Mouse (Mus musculus) liver, adult 2 months (tissue): Measurements from ENCODE around the gene Myh9. TPM values are rescaled to one million over a fixed set of nuclear protein-coding genes. Genes with fewer than 3 reads are reported as not detected.

Experiments
- DNase-seq: peaks from one replicate; pipeline ENCODE4 v3.0.0-alpha.2; 2011; ENCODE audit warnings: low read depth, low spot score; ENCODE audit errors: extremely low read depth
- H3K27ac ChIP-seq: fragments of 200-500 bp; replicated peaks from 2 replicates; pipeline ENCODE4 v1.5.1; 2012; ENCODE audit warnings: low read depth, mild to moderate bottlenecking, control low read depth, inconsistent platforms, low read length; ENCODE audit not compliant: insufficient read depth
- H3K27me3 ChIP-seq: fragments of 200-500 bp; 2 replicates; pipeline ENCODE4 v1.6.1; 2012; ENCODE audit warnings: mild to moderate bottlenecking, moderate library complexity, low read length, inconsistent platforms; ENCODE audit not compliant: control insufficient read depth, insufficient read depth
- H3K36me3 ChIP-seq: fragments of 200-500 bp; 2 replicates; pipeline ENCODE4 v1.6.1; 2012; ENCODE audit warnings: low read length, inconsistent platforms; ENCODE audit not compliant: control insufficient read depth, insufficient read depth
- H3K4me1 ChIP-seq: fragments of 200-500 bp; 2 replicates; pipeline ENCODE4 v1.6.1; 2011; ENCODE audit warnings: low read length; ENCODE audit not compliant: control insufficient read depth, insufficient read depth
- H3K4me3 ChIP-seq: fragments of 200-500 bp; 2 replicates; pipeline ENCODE4 v1.5.1; 2011; ENCODE audit warnings: low read depth, mild to moderate bottlenecking, control low read depth, low read length, moderate library complexity; ENCODE audit not compliant: insufficient read depth
- H3K79me2 ChIP-seq: fragments of 200-500 bp; 2 replicates; pipeline ENCODE4 v1.6.1; 2012; ENCODE audit warnings: inconsistent platforms, mild to moderate bottlenecking, low read length, moderate library complexity; ENCODE audit not compliant: control insufficient read depth, insufficient read depth
- H3K9ac ChIP-seq: fragments of 200-500 bp; 2 replicates; pipeline ENCODE4 v1.6.1; 2012; ENCODE audit warnings: low read depth, mild to moderate bottlenecking, control low read depth, inconsistent platforms, low read length
- CTCF ChIP-seq: fragments of 200-500 bp; IDR thresholded peaks from 2 replicates; pipeline ENCODE4 v1.5.1; 2011; ENCODE audit warnings: low read depth, low read length, control low read depth
- POLR2A ChIP-seq: fragments of 200-500 bp; IDR thresholded peaks from 2 replicates; pipeline ENCODE4 v1.6.1; 2011; ENCODE audit warnings: low read length, control low read depth; ENCODE audit not compliant: insufficient read depth; ENCODE audit errors: extremely low read depth
- WGBS: fragments of 180-500 bp; shearing (Covaris S2); methylation state at CpG from one replicate; pipeline ENCODE4 v1.1.7; 2018; 5-methylcytosine and 5-hydroxymethylcytosine counted together
- polyA plus RNA-seq: library from polyadenylated mRNA; depleted of rRNA; stranded (reverse); fragments of >200 nt; gene quantifications from 2 replicates; pipeline ENCODE4 v1.2.3, GENCODE M21; 2012
- total RNA-seq: library from RNA; depleted of rRNA; stranded (reverse); fragments of >200 nt; gene quantifications from 2 replicates; pipeline ENCODE4 v1.2.3, GENCODE M21; 2014

Gene Myh9
- total and polyA plus RNA-seq, 2 experiments: 24.1 to 54.4 TPM

DNA sequence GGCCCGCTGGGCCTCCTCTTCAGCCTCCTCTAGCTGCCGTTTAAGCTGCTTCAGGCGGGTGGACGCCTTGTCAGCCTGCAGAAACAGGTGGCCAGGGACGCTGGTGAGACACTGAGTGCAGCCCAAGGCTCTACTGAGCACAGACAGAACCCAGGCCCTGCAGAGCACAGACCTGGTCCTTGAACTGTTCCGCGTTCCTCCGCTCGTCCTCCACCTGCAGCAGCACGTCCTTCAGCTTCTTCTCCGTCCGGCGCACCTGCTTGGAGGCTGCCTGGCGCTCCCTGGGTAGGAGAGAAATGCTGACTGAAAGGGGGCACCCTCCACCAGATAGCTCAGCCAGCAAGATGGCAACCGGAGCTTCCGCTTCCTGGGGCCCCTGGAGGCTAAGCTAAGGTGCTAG, 78.9 kb downstream of the Myh9 start:
- no peak overlapping the region for H3K9ac ChIP-seq
- WGBS: 96% methylated on average over 16 of the region's 16 CpGs
- H3K4me3 ChIP-seq: no peak overlapping the region
- no peak for DNase-seq
- H3K27ac ChIP-seq: no peak overlapping the region
- H3K4me1 ChIP-seq: no peaks in the 10 kb centered on the region
- H3K27me3 ChIP-seq: no peaks in the 10 kb centered on the region
- no peaks in the 10 kb centered on the region for H3K79me2 ChIP-seq
- TF ChIP-seq POLR2A (no peak), CTCF (no peak)
- H3K36me3 ChIP-seq: peaks cover 51% of the 10 kb centered on the region

DNA sequence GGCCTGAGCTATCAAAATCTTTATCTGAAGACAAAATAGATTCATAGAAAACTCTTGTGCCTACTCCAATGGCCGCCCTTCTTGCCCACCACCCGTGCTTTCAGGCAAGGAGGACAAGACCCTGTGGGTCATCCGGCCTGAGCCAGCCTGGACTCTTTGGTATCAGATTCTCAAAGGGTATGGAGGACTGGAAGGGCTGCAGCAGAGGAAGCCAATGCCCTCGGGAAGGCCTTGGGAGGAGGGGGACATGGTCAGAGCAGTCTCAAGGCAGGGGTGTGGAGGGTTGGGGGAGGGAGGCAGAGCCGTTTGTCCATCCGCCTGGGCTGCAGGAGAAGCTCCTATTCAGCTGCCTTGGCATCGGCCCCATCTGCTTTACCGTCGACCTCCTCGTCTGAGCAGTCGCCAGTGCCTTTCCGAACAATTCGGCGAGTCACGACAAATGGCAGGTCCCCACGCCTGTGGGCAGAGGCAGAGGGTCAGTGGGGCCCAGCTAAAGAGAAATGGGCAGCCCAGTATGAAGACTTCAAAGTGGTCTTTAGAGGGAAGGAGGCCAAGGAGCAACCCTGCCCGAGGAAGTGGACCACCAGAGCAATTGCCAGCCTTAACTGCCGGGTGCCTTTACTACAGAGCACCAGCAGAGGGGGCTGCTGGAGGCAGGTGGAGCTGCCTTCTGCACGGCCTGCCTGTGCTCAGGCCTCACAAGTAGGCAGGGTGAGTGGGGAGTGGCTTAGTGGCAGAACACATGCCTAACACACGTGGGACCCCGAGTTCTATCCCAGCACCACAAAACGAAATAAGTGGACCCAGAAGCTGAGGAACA, 80.2 kb downstream of the Myh9 start:
- DNase-seq: no peak
- H3K4me3 ChIP-seq: no peak overlapping the region
- H3K9ac ChIP-seq: no peak overlapping the region
- no peak overlapping the region for H3K27ac ChIP-seq
- H3K4me1 ChIP-seq: peaks cover under 1% of the 10 kb centered on the region; the same call in 1 of the 2 replicates
- WGBS: 79% methylated on average over 22 of the region's 22 CpGs
- H3K79me2 ChIP-seq: no peaks in the 10 kb centered on the region
- H3K36me3 ChIP-seq: peaks cover 39% of the 10 kb centered on the region
- TF ChIP-seq CTCF (peak; percentile 76), POLR2A (no peak)
- no peaks in the 10 kb centered on the region for H3K27me3 ChIP-seq

DNA sequence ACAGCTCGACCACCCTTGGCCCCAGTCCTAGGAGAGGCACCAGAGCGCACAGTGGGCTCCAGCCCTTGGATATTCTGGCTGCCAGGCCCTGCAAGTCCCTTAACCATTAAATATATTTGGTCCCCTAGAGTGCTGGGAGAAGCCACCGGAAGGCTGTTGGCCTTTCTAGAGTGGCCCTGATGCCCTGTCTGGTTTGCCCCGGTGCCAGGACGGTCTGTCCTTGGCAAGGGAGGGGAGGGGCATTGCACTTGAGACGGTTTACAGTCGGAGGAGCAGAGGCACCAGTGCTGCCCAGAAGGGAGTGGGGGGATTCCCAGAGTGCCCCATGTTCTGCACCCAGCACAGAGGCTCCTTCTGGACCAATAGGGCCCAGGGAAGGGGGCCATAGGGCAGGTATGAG, 80.9 kb downstream of the Myh9 start:
- Histone ChIP-seq H3K79me2 (no peaks in the 10 kb centered on the region), H3K4me3 (no peak overlapping the region), H3K4me1 (peaks cover 1% of the 10 kb centered on the region; the same call in 1 of the 2 replicates), H3K9ac (no peak overlapping the region), H3K27ac (no peak overlapping the region), H3K27me3 (no peaks in the 10 kb centered on the region), H3K36me3 (peaks cover 33% of the 10 kb centered on the region)
- DNase-seq: no peak
- WGBS: 94% methylated on average over 7 of the region's 7 CpGs
- TF ChIP-seq CTCF (no peak), POLR2A (no peak)

DNA sequence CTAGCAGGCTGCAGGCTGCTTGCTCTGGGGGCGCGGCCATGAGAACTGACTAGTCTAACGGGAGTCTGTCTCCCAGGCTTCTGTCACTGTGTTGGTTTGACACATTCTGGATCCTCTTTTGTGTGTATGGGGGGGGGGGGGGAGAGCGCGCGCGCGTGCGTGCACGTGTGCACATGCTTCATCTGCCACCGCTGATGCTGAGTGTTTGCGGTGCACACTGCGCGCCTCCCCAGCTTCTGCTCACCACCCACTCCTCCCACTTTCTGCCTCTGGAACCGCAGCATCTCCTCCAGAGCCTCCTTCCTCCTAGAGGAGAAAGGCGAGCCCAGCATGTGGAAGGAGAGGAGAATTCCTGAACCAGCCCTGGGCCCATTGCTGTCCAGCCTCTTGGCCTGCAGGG, 81.9 kb downstream of the Myh9 start:
- no peak overlapping the region for H3K4me3 ChIP-seq
- no peak overlapping the region for H3K27ac ChIP-seq
- H3K36me3 ChIP-seq: peaks cover 23% of the 10 kb centered on the region
- DNase-seq: no peak
- H3K9ac ChIP-seq: no peak overlapping the region
- 98% methylated on average over 14 of the region's 16 CpGs for WGBS
- no peaks in the 10 kb centered on the region for H3K79me2 ChIP-seq
- H3K27me3 ChIP-seq: no peaks in the 10 kb centered on the region
- TF ChIP-seq CTCF (no peak), POLR2A (no peak)
- H3K4me1 ChIP-seq: peaks cover 1% of the 10 kb centered on the region; the same call in 1 of the 2 replicates

DNA sequence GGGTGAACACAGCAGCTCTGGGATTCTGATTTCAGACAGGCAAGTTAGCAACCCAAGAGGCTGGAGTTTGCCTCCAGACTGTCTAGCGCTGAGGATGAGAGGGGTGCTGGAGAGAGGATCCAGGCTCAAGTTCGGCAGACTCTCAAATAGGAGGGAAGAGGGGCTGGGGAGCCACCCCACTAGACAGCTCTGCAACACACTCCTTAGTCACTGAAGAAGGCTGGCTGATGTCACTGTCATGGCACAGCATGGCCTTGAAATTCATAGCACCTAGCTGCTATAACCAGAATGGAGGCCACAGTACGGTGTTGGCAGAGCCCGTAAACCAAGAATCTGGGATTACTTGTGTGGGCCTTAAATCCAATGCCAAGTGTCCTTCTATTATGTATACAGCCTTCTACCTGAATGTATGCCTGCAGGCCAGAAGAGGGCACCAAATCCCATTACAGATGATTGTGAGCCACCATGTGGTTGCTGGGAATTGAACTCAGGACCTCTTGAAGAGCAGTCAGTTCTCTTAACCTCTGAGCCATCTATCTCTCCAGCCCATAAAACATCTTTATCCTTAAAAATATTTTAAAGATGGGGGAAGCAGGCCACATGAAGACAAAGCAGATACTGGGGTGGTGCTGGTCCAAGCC, 84.3 kb downstream of the Myh9 start:
- DNase-seq: no peak
- TF ChIP-seq POLR2A (no peak), CTCF (no peak)
- Histone ChIP-seq H3K27ac (no peak overlapping the region), H3K36me3 (peaks cover 8% of the 10 kb centered on the region), H3K4me1 (peaks cover 1% of the 10 kb centered on the region; the same call in 1 of the 2 replicates), H3K27me3 (no peaks in the 10 kb centered on the region), H3K9ac (no peak overlapping the region), H3K79me2 (no peaks in the 10 kb centered on the region), H3K4me3 (no peak overlapping the region)
- WGBS: 78% methylated on average over 4 of the region's 4 CpGs
